Mouse (Mus musculus) erythroid progenitor cell, adult 5-6 weeks (primary cell): ENCODE results near the gene Metrn. TPM values are rescaled to one million over a fixed set of nuclear protein-coding genes. Genes with fewer than 3 reads are reported as not detected.

Experiments
- ATAC-seq: replicated peaks from 2 replicates; pipeline ENCODE4 v1.8.0; 2016; ENCODE audit warnings: moderate number of reproducible peaks, mild to moderate bottlenecking, moderate TSS enrichment, inconsistent platforms; ENCODE audit not compliant: poor library complexity, low FRiP score, severe bottlenecking
- total RNA-seq, 2 experiments: library from RNA; stranded (forward) in 1 of 2; stranded (reverse) in 1 of 2; fragments of 150-400 nt in 1 of 2; fragments of 186-747, 209-891 nt in 1 of 2; gene quantifications; 2 replicates each; pipeline versions ENCODE4 v1.2.3 to v1.2.4; 2015 to 2017; ENCODE audit warnings: low replicate concordance in 2 of 2

Metrn gene
- total RNA-seq, 2 experiments from 2014 or later = 5.4 TPM; not detected in 1

GRCm38 (mm10) chr17:25783861-25784574 is 12.9 kb downstream of the Metrn start:
- ATAC-seq = no peak

GRCm38 (mm10) chr17:25783086-25783485 is 13.8 kb downstream of the Metrn start:
- no peak for ATAC-seq

GRCm38 (mm10) chr17:25781339-25781738 is 15.6 kb downstream of the Metrn start:
- no peak for ATAC-seq

- no peak for ATAC-seq
These were observed 19.0 kb downstream of the Metrn start for GRCm38 (mm10) chr17:25777948-25778347.

- no peak for ATAC-seq
These were observed 21.4 kb downstream of the Metrn start for GRCm38 (mm10) chr17:25775318-25776062.

GRCm38 (mm10) chr17:25773549-25774120 is 23.3 kb downstream of the Metrn start, which contains the start of gene Narfl:
Gene Narfl, plus strand, starts transcription at chr17:25773776.
- ATAC-seq = peak; percentile 99

GRCm38 (mm10) chr17:25769331-25769730 is 27.6 kb downstream of the Metrn start:
- no peak for ATAC-seq

- ATAC-seq = no peak
These were observed 31.1 kb downstream of the Metrn start for GRCm38 (mm10) chr17:25765886-25766285.

GRCm38 (mm10) chr17:25762591-25762990 is 34.3 kb downstream of the Metrn start:
- no peak for ATAC-seq

- no peak for ATAC-seq
These were observed 35.4 kb downstream of the Metrn start for GRCm38 (mm10) chr17:25761561-25761970.

GRCm38 (mm10) chr17:25760148-25760547 is 36.8 kb downstream of the Metrn start:
- no peak for ATAC-seq

- ATAC-seq = no peak
These were observed 39.2 kb downstream of the Metrn start for GRCm38 (mm10) chr17:25757691-25758090.

- no peak for ATAC-seq
These were observed 40.3 kb downstream of the Metrn start for GRCm38 (mm10) chr17:25756378-25757242.

GRCm38 (mm10) chr17:25755627-25756377 is 41.1 kb downstream of the Metrn start:
- ATAC-seq = no peak

GRCm38 (mm10) chr17:25755086-25755485 is 41.9 kb downstream of the Metrn start:
- no peak for ATAC-seq

GRCm38 (mm10) chr17:25754241-25754640 is 42.7 kb downstream of the Metrn start, which contains the start of gene Msln:
Gene Msln, minus strand, starts transcription at chr17:25754378.
- ATAC-seq = no peak

GRCm38 (mm10) chr17:25751446-25751845 is 45.5 kb downstream of the Metrn start:
- no peak for ATAC-seq

GRCm38 (mm10) chr17:25749314-25749713 is 47.6 kb downstream of the Metrn start:
- no peak for ATAC-seq

GRCm38 (mm10) chr17:25748238-25748637 is 48.7 kb downstream of the Metrn start:
- ATAC-seq = no peak
